Mouse (Mus musculus) heart, embryonic 14.5 days (tissue): ENCODE results near the gene Gm13030. TPM values are rescaled to one million over a fixed set of nuclear protein-coding genes. Genes with fewer than 3 reads are reported as not detected.

ENCODE experiments used
- ATAC-seq: fragments of 200-750 bp; cut with Nextera tagmentation; 2 replicates; pipeline ENCODE4 v1.8.0; 2017; ENCODE audit warnings: low read depth, moderate TSS enrichment; ENCODE audit not compliant: insufficient number of reproducible peaks, insufficient read depth, low FRiP score
- H3K27ac ChIP-seq, 2 experiments: fragments of 200-500 bp in 1 of 2; fragments of 300-500 bp in 1 of 2; sonication (generic) in 1 of 2; replicated peaks in 1 of 2; 2 replicates each; pipeline ENCODE4 v1.5.1; 2012 to 2014; ENCODE audit warnings: low read depth in 2 of 2, low read length in 2 of 2, control low read depth in 1 of 2, mild to moderate bottlenecking in 1 of 2, mixed read lengths in 1 of 2; ENCODE audit not compliant: control insufficient read depth in 1 of 2, insufficient read depth in 1 of 2
- H3K27me3 ChIP-seq: fragments of 300-500 bp; sonication (generic); 2 replicates; pipeline ENCODE4 v1.6.1; 2014; ENCODE audit warnings: mild to moderate bottlenecking, low read length, control low read depth; ENCODE audit not compliant: control insufficient read depth, insufficient read depth
- H3K36me3 ChIP-seq: fragments of 300-500 bp; sonication (generic); 2 replicates; pipeline ENCODE4 v1.6.1; 2014; ENCODE audit warnings: mild to moderate bottlenecking, control low read depth, low read length, mixed read lengths; ENCODE audit not compliant: control insufficient read depth, insufficient read depth
- H3K4me1 ChIP-seq, 2 experiments: fragments of 200-500 bp in 1 of 2; fragments of 300-500 bp in 1 of 2; sonication (generic) in 1 of 2; 2 replicates each; pipeline ENCODE4 v1.6.1; 2012 to 2014; ENCODE audit warnings: low read length in 2 of 2, control low read depth in 1 of 2, mixed read lengths in 1 of 2; ENCODE audit not compliant: control insufficient read depth in 2 of 2, insufficient read depth in 2 of 2
- H3K4me2 ChIP-seq: fragments of 300-500 bp; sonication (generic); 2 replicates; pipeline ENCODE4 v1.6.1; 2014; ENCODE audit warnings: mild to moderate bottlenecking, low read length
- H3K4me3 ChIP-seq, 2 experiments: fragments of 200-500 bp in 1 of 2; fragments of 300-500 bp in 1 of 2; sonication (generic) in 1 of 2; 2 replicates each; pipeline ENCODE4 v1.5.1; 2012 to 2014; ENCODE audit warnings: low read length in 2 of 2, mild to moderate bottlenecking in 2 of 2, control low read depth in 1 of 2, low read depth in 1 of 2, moderate library complexity in 1 of 2; ENCODE audit not compliant: control insufficient read depth in 1 of 2, insufficient read depth in 1 of 2
- H3K9ac ChIP-seq: fragments of 300-500 bp; sonication (generic); 2 replicates; pipeline ENCODE4 v1.6.1; 2014; ENCODE audit warnings: mild to moderate bottlenecking, low read length
- H3K9me3 ChIP-seq: fragments of 300-500 bp; sonication (generic); 2 replicates; pipeline ENCODE4 v1.6.1; 2016; ENCODE audit warnings: low read length, control low read depth; ENCODE audit not compliant: control insufficient read depth
- WGBS: fragments of 180-500 bp; shearing (Covaris S2); extraction: QIAGEN DNeasy Blood & Tissue Kit; methylation state at CpG from one replicate; pipeline ENCODE4 v1.1.7; 2014; 5-methylcytosine and 5-hydroxymethylcytosine counted together
- polyA plus RNA-seq: library from polyadenylated mRNA; unstranded; fragments of >200 nt; fragmentation: Nextera tagmentation; extraction: Ambion mirVana; gene quantifications from 2 replicates; pipeline ENCODE4 v1.2.1, GENCODE M21; 2014

Gene Gm13030
- not detected in 2 replicates for polyA plus RNA-seq

DNA sequence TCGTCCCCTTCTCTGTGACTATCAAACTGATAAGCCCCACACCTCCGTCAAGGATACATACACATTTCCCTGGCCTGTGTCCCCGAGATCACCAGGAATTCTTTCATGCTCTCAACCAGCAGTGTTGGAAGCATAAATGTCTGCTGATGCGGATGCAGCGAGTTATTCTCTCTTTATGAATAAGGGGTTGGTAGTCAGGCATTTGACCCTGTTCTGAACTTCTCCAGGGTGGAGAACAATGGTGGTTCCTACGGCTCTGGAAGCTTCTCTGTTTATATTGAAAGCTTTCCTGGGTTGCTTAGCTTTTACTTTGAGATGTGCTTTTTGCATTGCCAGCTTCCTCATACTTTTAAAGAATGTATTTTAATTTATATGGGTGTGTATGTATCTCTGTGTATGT, at the start of gene Gm13030:
TSS of gene Gm13030 (minus strand) at position 101 of the 400 bp plus-strand sequence.
- WGBS, result 75% methylated on average over 6 of the region's 6 CpGs
- Histone ChIP-seq H3K9ac (no peak within 1 kb of the TSS), H3K36me3 (no peaks in the 10 kb centered on the region), H3K4me3 (no peak within 1 kb of the TSS), H3K9me3 (peaks cover 4% of the 10 kb centered on the region; the same call in 1 of the 2 replicates), H3K27me3 (no peaks in the 10 kb centered on the region), H3K4me1 (no peaks in the 10 kb centered on the region), H3K27ac (no peak within 1 kb of the TSS), H3K4me2 (no peak within 1 kb of the TSS)
- ATAC-seq, result no peak

DNA sequence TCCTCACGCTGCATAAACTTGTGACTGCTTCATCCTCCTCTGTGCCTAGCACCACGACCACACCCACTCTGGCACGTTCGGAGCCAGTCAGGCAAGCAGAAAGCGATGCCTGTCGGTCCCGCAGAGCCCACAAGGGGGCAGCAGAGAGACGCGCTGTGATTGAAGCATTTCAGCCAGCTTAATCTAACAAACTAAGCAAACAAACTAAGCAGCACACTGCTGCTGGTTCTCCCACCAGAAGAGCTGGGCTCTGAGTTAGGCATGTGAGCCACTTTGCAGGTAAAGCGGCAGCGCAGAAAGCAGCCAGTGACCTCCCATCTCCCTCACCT, 48.3 kb upstream of the Gm13030 start:
- Histone ChIP-seq H3K9me3 (0 out of 2 replicates have a peak, but pooled peaks cover 2% of the 10 kb centered on the region), H3K4me3 (0 out of 4 replicates have a peak overlapping the region, but pooled peaks of 1 of the 2 experiments have one; percentile 9), H3K27me3 (peaks cover 7% of the 10 kb centered on the region), H3K36me3 (no peaks in the 10 kb centered on the region), H3K9ac (no peak overlapping the region), H3K4me1 (no peaks in the 10 kb centered on the region), H3K4me2 (peak overlapping the region; percentile 50), H3K27ac (no peak overlapping the region)
- ATAC-seq, result 0 out of 2 replicates have a peak, but pooled peaks have one; percentile 50
- WGBS, result 2% methylated on average over 11 of the region's 11 CpGs

GRCm38 (mm10) chr4:138921254-138922130, 47.7 kb upstream of the Gm13030 start:
- Histone ChIP-seq H3K4me2 (peak overlapping the region; percentile 50), H3K4me1 (no peaks in the 10 kb centered on the region), H3K9me3 (0 out of 2 replicates have a peak, but pooled peaks cover 3% of the 10 kb centered on the region), H3K9ac (no peak overlapping the region), H3K36me3 (no peaks in the 10 kb centered on the region), H3K27me3 (peaks cover 7% of the 10 kb centered on the region), H3K27ac (no peak overlapping the region), H3K4me3 (0 out of 4 replicates have a peak overlapping the region, but pooled peaks of 1 of the 2 experiments have one; percentile 9)
- no peak for ATAC-seq
- WGBS, result 34% methylated on average over 20 of the region's 20 CpGs

- H3K4me2 ChIP-seq, result no peak overlapping the region
- no peak for ATAC-seq
Measured at GRCm38 (mm10) chr4:138917282-138917681, 43.5 kb upstream of the Gm13030 start.

DNA sequence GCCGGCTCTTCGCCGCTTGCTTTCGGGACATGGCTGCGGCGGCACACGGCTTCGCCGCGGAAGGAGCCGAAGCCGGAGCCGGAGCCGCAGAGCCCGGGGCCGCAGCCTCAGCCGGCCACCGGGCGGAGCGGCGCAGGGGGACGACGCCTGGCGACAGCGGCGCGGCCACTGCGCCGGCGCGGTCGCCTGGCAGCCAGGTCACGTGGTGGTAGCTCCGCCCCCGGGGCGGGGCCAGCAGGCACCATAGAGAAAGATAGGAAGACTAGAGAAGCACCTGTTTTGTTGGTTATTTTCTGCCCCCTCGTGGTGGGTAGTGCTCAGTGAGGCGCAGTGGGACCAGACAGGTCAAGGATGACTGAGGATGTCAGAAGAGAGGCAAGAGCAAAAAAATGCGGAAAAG, 40.0 kb upstream of the Gm13030 start, which contains the start of gene Otud3:
TSS of gene Otud3 (minus strand) at position 149 of the 400 bp plus-strand sequence.
- Histone ChIP-seq H3K4me2 (peak within 1 kb of the TSS; percentile 79), H3K36me3 (peaks cover 8% of the 10 kb centered on the region; the same call in 1 of the 2 replicates), H3K4me1 (peaks cover 3 to 6% of the 10 kb centered on the region in 2 experiments; a peak in 3 of 4 replicates), H3K27ac (peak within 1 kb of the TSS in 1 of 2 experiments; percentile 35; a peak in 1 of 4 replicates), H3K9ac (peak within 1 kb of the TSS; percentile 85), H3K4me3 (peak within 1 kb of the TSS; percentile 66 to 78), H3K27me3 (no peaks in the 10 kb centered on the region), H3K9me3 (0 out of 2 replicates have a peak, but pooled peaks cover 3% of the 10 kb centered on the region)
- peak; percentile 96 for ATAC-seq
- WGBS, result under 1% methylated on average over 39 of the region's 39 CpGs

More at GRCm38 (mm10) chr4:138917282-138917681, 43.5 kb upstream of the Gm13030 start:
- H3K4me1 ChIP-seq, result peaks cover 3 to 6% of the 10 kb centered on the region in 2 experiments; a peak in 3 of 4 replicates
- 82% methylated on average over 9 of the region's 9 CpGs for WGBS
- H3K4me3 ChIP-seq, result no peak overlapping the region
- peaks cover 7% of the 10 kb centered on the region for H3K27me3 ChIP-seq
- H3K9me3 ChIP-seq, result 0 out of 2 replicates have a peak, but pooled peaks cover 3% of the 10 kb centered on the region
- H3K27ac ChIP-seq, result no peak overlapping the region
- H3K9ac ChIP-seq, result no peak overlapping the region
- no peaks in the 10 kb centered on the region for H3K36me3 ChIP-seq

DNA sequence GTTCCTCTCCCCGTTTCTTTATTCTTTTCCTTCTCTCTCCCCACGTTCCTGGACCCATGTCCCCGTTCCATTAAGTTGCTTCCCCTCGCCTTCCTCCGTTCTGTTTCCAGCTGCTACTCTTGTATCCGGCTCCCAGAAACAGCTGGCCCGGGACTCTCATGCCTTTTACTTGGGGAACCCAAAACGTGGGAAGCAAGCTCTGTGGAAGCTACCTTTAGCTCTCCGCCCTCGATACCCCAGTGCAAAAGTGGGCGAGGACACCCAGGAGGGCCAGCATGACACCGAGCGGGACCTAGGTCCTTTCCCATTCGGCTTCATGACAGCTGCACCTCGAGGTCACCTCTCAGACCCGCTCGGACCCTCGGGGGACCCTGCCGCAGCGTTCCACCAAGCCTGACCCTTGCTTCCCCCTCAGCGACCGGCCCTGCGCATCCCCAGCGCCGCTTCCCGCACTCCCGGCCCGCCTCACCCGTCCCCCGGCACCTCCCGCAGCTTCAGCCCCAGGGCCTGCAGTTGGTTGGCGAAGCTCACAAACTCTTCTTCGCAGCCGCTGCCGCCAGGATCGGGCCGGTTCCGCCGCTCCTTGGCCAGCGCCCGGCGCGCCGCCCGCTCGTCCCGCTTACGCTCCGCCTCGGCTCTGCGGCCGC, 39.5 kb upstream of the Gm13030 start:
- H3K9ac ChIP-seq, result peak overlapping the region; percentile 85
- H3K4me1 ChIP-seq, result peaks cover 3 to 6% of the 10 kb centered on the region in 2 experiments; a peak in 3 of 4 replicates
- under 1% methylated on average over 51 of the region's 52 CpGs for WGBS
- peak overlapping the region; percentile 66 to 78 for H3K4me3 ChIP-seq
- H3K36me3 ChIP-seq, result peaks cover 8% of the 10 kb centered on the region; the same call in 1 of the 2 replicates
- ATAC-seq, result no peak; the same call in 1 of the 2 replicates
- no peaks in the 10 kb centered on the region for H3K27me3 ChIP-seq
- peak overlapping the region; percentile 79 for H3K4me2 ChIP-seq
- H3K9me3 ChIP-seq, result 0 out of 2 replicates have a peak, but pooled peaks cover 3% of the 10 kb centered on the region
- H3K27ac ChIP-seq, result peak overlapping the region in 1 of 2 experiments; percentile 35; a peak in 1 of 4 replicates

DNA sequence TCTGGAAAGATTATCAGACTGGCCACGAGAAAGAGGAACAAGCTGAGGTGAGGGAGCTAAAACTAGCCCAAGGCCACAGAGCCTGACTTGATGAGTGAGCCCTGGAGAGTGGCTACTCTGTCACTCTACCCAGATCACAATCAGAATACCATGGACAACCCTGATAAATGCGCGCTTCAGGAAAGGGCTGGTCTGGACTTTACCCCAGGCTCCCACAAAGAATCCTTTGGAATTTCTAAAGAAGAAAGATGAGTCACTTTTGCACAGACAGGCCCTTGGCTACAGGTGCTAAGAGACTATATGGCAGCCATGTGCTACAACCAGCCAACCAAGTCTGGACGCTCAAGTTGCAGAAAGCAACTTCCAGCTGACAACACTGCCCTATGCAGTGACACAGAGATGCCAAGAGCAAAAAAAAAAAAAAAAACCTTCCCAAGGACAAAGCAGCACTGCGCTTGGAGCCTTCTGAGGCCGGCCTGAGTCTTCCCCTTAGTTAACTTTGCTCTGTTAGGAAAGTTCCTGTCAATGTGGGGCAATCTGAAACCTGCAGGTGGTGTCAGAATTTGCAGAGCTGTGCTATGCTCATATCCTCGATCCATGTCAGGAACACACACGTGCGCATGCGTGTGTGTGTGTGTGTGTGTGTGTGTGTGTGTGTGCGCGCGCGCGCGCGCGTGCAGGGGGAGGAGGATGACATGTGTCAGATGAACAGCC, 32.0 kb upstream of the Gm13030 start:
- 92% methylated on average over 18 of the region's 18 CpGs for WGBS
- ATAC-seq, result no peak
- Histone ChIP-seq H3K27me3 (no peaks in the 10 kb centered on the region), H3K36me3 (peaks cover 64% of the 10 kb centered on the region), H3K4me3 (no peak overlapping the region), H3K27ac (no peak overlapping the region), H3K9me3 (no peaks in the 10 kb centered on the region), H3K4me1 (no peaks in the 10 kb centered on the region), H3K9ac (no peak overlapping the region), H3K4me2 (no peak overlapping the region)
